Mouse (Mus musculus) layer of hippocampus, adult 9-11 months (tissue): ENCODE measurements around the gene Car10.
"Not testable (repeated sequence)": the region's sequence is repeated elsewhere in the genome, so short reads cannot be mapped to it uniquely, and the experiment has no call there.

Experiments
- DNase-seq: peaks from one replicate; pipeline ENCODE4 v3.0.0; 2022

The Car10 gene

GRCm38 (mm10) chr11:93173533-93174308, 75.9 kb downstream of the Car10 start:
- DNase-seq, result no peak

- DNase-seq, result peak; percentile 9
Measured at GRCm38 (mm10) chr11:93185477-93185876, 87.6 kb downstream of the Car10 start.

- DNase-seq, result no peak
Measured at GRCm38 (mm10) chr11:93186163-93186562, 88.3 kb downstream of the Car10 start.

- no peak for DNase-seq
Measured at GRCm38 (mm10) chr11:93188621-93189020, 90.8 kb downstream of the Car10 start.

- no peak for DNase-seq
Measured at GRCm38 (mm10) chr11:93200046-93200445, 102.2 kb downstream of the Car10 start.

- no peak for DNase-seq
Measured at GRCm38 (mm10) chr11:93217457-93217856, 119.6 kb downstream of the Car10 start.

GRCm38 (mm10) chr11:93230057-93230456, 132.2 kb downstream of the Car10 start:
- no peak for DNase-seq

- DNase-seq, result no peak
Measured at GRCm38 (mm10) chr11:93249771-93250265, 152.0 kb downstream of the Car10 start.

GRCm38 (mm10) chr11:93251766-93252165, 153.9 kb downstream of the Car10 start:
- DNase-seq, result no peak

GRCm38 (mm10) chr11:93263979-93264378, 166.2 kb downstream of the Car10 start:
- DNase-seq, result no peak

GRCm38 (mm10) chr11:93272016-93272415, 174.2 kb downstream of the Car10 start:
- no peak for DNase-seq

GRCm38 (mm10) chr11:93273906-93274305, 176.1 kb downstream of the Car10 start:
- peak; percentile 54 for DNase-seq

- DNase-seq, result no peak
Measured at GRCm38 (mm10) chr11:93293661-93294060, 195.8 kb downstream of the Car10 start.

- no peak for DNase-seq
Measured at GRCm38 (mm10) chr11:93309981-93310380, 212.2 kb downstream of the Car10 start.

GRCm38 (mm10) chr11:93337756-93338155, 239.9 kb downstream of the Car10 start:
- DNase-seq, result peak; percentile 5

- DNase-seq, result no peak
Measured at GRCm38 (mm10) chr11:93343961-93344360, 246.1 kb downstream of the Car10 start.

- DNase-seq, result peak; percentile 10
Measured at GRCm38 (mm10) chr11:93344869-93345268, 247.0 kb downstream of the Car10 start.

- DNase-seq, result no peak
Measured at GRCm38 (mm10) chr11:93361576-93361975, 263.7 kb downstream of the Car10 start.

GRCm38 (mm10) chr11:93364171-93364570, 266.3 kb downstream of the Car10 start:
- no peak for DNase-seq

- DNase-seq, result peak; percentile 5
Measured at GRCm38 (mm10) chr11:93367244-93367643, 269.4 kb downstream of the Car10 start.

- no peak for DNase-seq
Measured at GRCm38 (mm10) chr11:93367740-93368139, 269.9 kb downstream of the Car10 start.

GRCm38 (mm10) chr11:93373697-93374354, 276.0 kb downstream of the Car10 start:
- DNase-seq, result no peak

- DNase-seq, result peak; percentile 26
Measured at GRCm38 (mm10) chr11:93391159-93391558, 293.3 kb downstream of the Car10 start.

GRCm38 (mm10) chr11:93393371-93393770, 295.5 kb downstream of the Car10 start:
- not testable (repeated sequence) for DNase-seq
